In genomic region chr13:56563075-56563474, GRCm38 (mm10) we compare ENCODE assay signal across 8 mouse cellular contexts. TPM values are rescaled to one million over a fixed set of nuclear protein-coding genes. Genes with fewer than 3 reads are reported as not detected.
DNase-seq lines count a peak whose midpoint lies in the region; ATAC-seq lines count a peak whose summit lies in the region.

No protein-coding gene starts in this region.

- DNase-seq in heart, adult 8-10 months (ENCODE audit: low spot score), result peak; percentile 35
- DNase-seq in heart, embryonic 10.5 days (ENCODE audit: low spot score), result no peak
- DNase-seq in right cerebral cortex, postnatal 4 days, result peak; percentile 49
- DNase-seq in right cerebral cortex, adult 2 months (ENCODE audit: low spot score in 2 of 2), result no peak
- DNase-seq in cerebellum, postnatal 10 days, result peak; percentile 46 to 50
- DNase-seq in left cerebral cortex, postnatal 4 days, result peak; percentile 39
- DNase-seq in thymus, postnatal 0 days (ENCODE audit: low spot score), result peak; percentile 11

- H3K36me3 ChIP-seq in heart, embryonic 10.5 days, result no peaks in the 10 kb centered on the region

- H3K4me1 ChIP-seq in heart, embryonic 10.5 days, result peaks cover 13% of the 10 kb centered on the region

- H3K27me3 ChIP-seq in heart, embryonic 10.5 days (ENCODE audit: insufficient read depth, poor library complexity, severe bottlenecking), result no peaks in the 10 kb centered on the region

- ATAC-seq in erythroid progenitor cell, adult 5-6 weeks (replicated peaks; ENCODE audit: low FRiP score, poor library complexity, severe bottlenecking), result no peak

- H3K9me3 ChIP-seq in heart, embryonic 10.5 days, result no peaks in the 10 kb centered on the region

- 36% methylated on average over 6 of the region's 6 CpGs for WGBS in heart, embryonic 10.5 days

- no peak overlapping the region for H3K27ac ChIP-seq in heart, embryonic 10.5 days

- intact Hi-C loops in left cerebral cortex, postnatal 4 days (cut with DNase I), result no loop called here

- H3K4me3 ChIP-seq in heart, embryonic 10.5 days, result no peak overlapping the region

RNA-seq across cellular contexts. Expression of gene Lect2, which starts 14.8 kb away (rescaled TPM):
- not detected for total RNA-seq in heart, adult 8-10 months (2022)
- polyA plus RNA-seq in heart, embryonic 10.5 days (2016; fragmentation: Nextera tagmentation; extraction: Ambion mirVana), result 0.41 and 8.8 TPM in 2 replicates
- not detected for total RNA-seq in left cerebral cortex, postnatal 4 days (2021)
- polyA plus RNA-seq in thymus, postnatal 0 days (2015; fragmentation: Nextera tagmentation; extraction: Ambion mirVana), result not detected in 2 replicates
- not detected in 2 replicates for total RNA-seq in erythroid progenitor cell, adult 5-6 weeks (2015; ENCODE audit: low replicate concordance)
- total RNA-seq in erythroid progenitor cell, adult 5-6 weeks (2017; ENCODE audit: low replicate concordance), result not detected in 2 replicates

RNA-seq across cellular contexts. Expression of gene Fbxl21, which starts 40.8 kb away (rescaled TPM):
- total RNA-seq in heart, adult 8-10 months (2022), result 1 to 10 TPM; 1.0 to 1.1 (median 1.0) TPM
- polyA plus RNA-seq in heart, embryonic 10.5 days (2016; fragmentation: Nextera tagmentation; extraction: Ambion mirVana), result 1.1 TPM in 2 replicates
- 1 to 10 TPM; 4.4 to 5.8 TPM for total RNA-seq in left cerebral cortex, postnatal 4 days (2021)
- polyA plus RNA-seq in thymus, postnatal 0 days (2015; fragmentation: Nextera tagmentation; extraction: Ambion mirVana), result 1.1 TPM in 2 replicates
- not detected in 2 replicates for total RNA-seq in erythroid progenitor cell, adult 5-6 weeks (2015; ENCODE audit: low replicate concordance)
- total RNA-seq in erythroid progenitor cell, adult 5-6 weeks (2017; ENCODE audit: low replicate concordance), result 1.3 TPM in 1 of 2 replicates, not detected in the other

RNA-seq across cellular contexts. Expression of gene Tgfbi, which starts 46.2 kb away (rescaled TPM):
- total RNA-seq in heart, adult 8-10 months (2022), result 10 to 100 TPM; 10.2 to 16.8 (median 14.4) TPM
- 50.4 and 66.2 TPM in 2 replicates for polyA plus RNA-seq in heart, embryonic 10.5 days (2016; fragmentation: Nextera tagmentation; extraction: Ambion mirVana)
- total RNA-seq in left cerebral cortex, postnatal 4 days (2021), result 1 to 10 TPM; 4.1 to 4.2 TPM
- polyA plus RNA-seq in thymus, postnatal 0 days (2015; fragmentation: Nextera tagmentation; extraction: Ambion mirVana), result 19.9 and 22.7 TPM in 2 replicates
- total RNA-seq in erythroid progenitor cell, adult 5-6 weeks (2015; ENCODE audit: low replicate concordance), result 10.1 and 20.5 TPM in 2 replicates
- total RNA-seq in erythroid progenitor cell, adult 5-6 weeks (2017; ENCODE audit: low replicate concordance), result 9.9 and 12.9 TPM in 2 replicates

Comparison
In these comparisons a context has a peak if more than half of its experiments do, and no peak if none do; other contexts are left out.
1. DNase-seq: peak in heart, adult 8-10 months (single experiment), right cerebral cortex, postnatal 4 days (single experiment), cerebellum, postnatal 10 days (2 of 2), left cerebral cortex, postnatal 4 days (single experiment) and thymus, postnatal 0 days (single experiment); none in heart, embryonic 10.5 days (single experiment) and right cerebral cortex, adult 2 months (0 of 2).